Mouse (Mus musculus): ENCODE results near the gene Snap29. TPM values are rescaled to one million over a fixed set of nuclear protein-coding genes. Genes with fewer than 3 reads are reported as not detected.

Gene Snap29
- total RNA-seq, 2 experiments from 2014 or later, result 18.4 to 25.0 TPM

- no peak for DNase-seq
- Histone ChIP-seq H3K27ac (no peak overlapping the region), H3K4me3 (no peak overlapping the region)
- peak; percentile 64 for TF ChIP-seq CTCF (IDR thresholded peaks at IDR 0.05)
- intact Hi-C loops (cut with DNase I), result no loop called here
Observed at GRCm38 (mm10) chr16:17432576-17432975, 26.8 kb downstream of the Snap29 start.

- intact Hi-C loops (cut with DNase I), result no loop called here
- TF ChIP-seq CTCF (IDR thresholded peaks at IDR 0.05), result no peak
- Histone ChIP-seq H3K4me3 (peak within 1 kb of the TSS; percentile 75), H3K27ac (peak within 1 kb of the TSS; percentile 94)
- peak; percentile 99 for DNase-seq
Observed at GRCm38 (mm10) chr16:17451541-17452372, 46.0 kb downstream of the Snap29 start, which contains the start of gene Crkl. TSS of gene Crkl (plus strand) at chr16:17451987.

- H3K27ac ChIP-seq, result peak overlapping the region; percentile 94
- no peak for TF ChIP-seq CTCF (IDR thresholded peaks at IDR 0.05)
- no peak for DNase-seq
- H3K4me3 ChIP-seq, result peak overlapping the region; percentile 75
- intact Hi-C loops (cut with DNase I), result no loop called here
Observed at GRCm38 (mm10) chr16:17452373-17452715, 46.6 kb downstream of the Snap29 start.

- DNase-seq, result no peak
- H3K4me3 ChIP-seq, result no peak overlapping the region
- intact Hi-C loops (cut with DNase I), result no loop called here
- no peak for TF ChIP-seq CTCF (IDR thresholded peaks at IDR 0.05)
- H3K27ac ChIP-seq, result no peak overlapping the region
Observed at GRCm38 (mm10) chr16:17456901-17457300, 51.1 kb downstream of the Snap29 start.

- Histone ChIP-seq H3K4me3 (no peak overlapping the region), H3K27ac (no peak overlapping the region)
- intact Hi-C loops (cut with DNase I), result no loop called here
- TF ChIP-seq CTCF (IDR thresholded peaks at IDR 0.05), result peak; percentile 56
- no peak for DNase-seq
Observed at GRCm38 (mm10) chr16:17460254-17460653, 54.5 kb downstream of the Snap29 start.

- peak overlapping the region; percentile 49 for H3K27ac ChIP-seq
- no peak for DNase-seq
- intact Hi-C loops (cut with DNase I), result no loop called here
- no peak for TF ChIP-seq CTCF (IDR thresholded peaks at IDR 0.05)
- no peak overlapping the region for H3K4me3 ChIP-seq
Observed at GRCm38 (mm10) chr16:17461596-17461995, 55.8 kb downstream of the Snap29 start.

- intact Hi-C loops (cut with DNase I), result no loop called here
- no peak overlapping the region for H3K4me3 ChIP-seq
- no peak for DNase-seq
- no peak for TF ChIP-seq CTCF (IDR thresholded peaks at IDR 0.05)
- no peak overlapping the region for H3K27ac ChIP-seq
Observed at GRCm38 (mm10) chr16:17463184-17463583, 57.4 kb downstream of the Snap29 start.

GRCm38 (mm10) chr16:17466875-17467663, 61.3 kb downstream of the Snap29 start:
- no peak for DNase-seq
- Histone ChIP-seq H3K4me3 (no peak overlapping the region), H3K27ac (no peak overlapping the region)
- intact Hi-C loops (cut with DNase I), result no loop called here
- no peak for TF ChIP-seq CTCF (IDR thresholded peaks at IDR 0.05)

GRCm38 (mm10) chr16:17472498-17472897, 66.7 kb downstream of the Snap29 start:
- DNase-seq, result no peak
- Histone ChIP-seq H3K27ac (no peak overlapping the region), H3K4me3 (no peak overlapping the region)
- intact Hi-C loops (cut with DNase I), result loop anchor here (5.0 kb wide), 1 partner anchor 60 kb away; the partner anchor contains the start of gene Thap7
- no peak for TF ChIP-seq CTCF (IDR thresholded peaks at IDR 0.05)

- intact Hi-C loops (cut with DNase I), result loop anchor here (5.0 kb wide), 1 partner anchor 58 kb away; the partner anchor contains the start of gene Thap7
- no peak for DNase-seq
- Histone ChIP-seq H3K4me3 (no peak overlapping the region), H3K27ac (no peak overlapping the region; the same call in 1 of the 2 replicates)
- peak; percentile 77 for TF ChIP-seq CTCF (IDR thresholded peaks at IDR 0.05)
Observed at GRCm38 (mm10) chr16:17474091-17474490, 68.3 kb downstream of the Snap29 start.

- no peak for DNase-seq
- intact Hi-C loops (cut with DNase I), result loop anchor here (5.0 kb wide), 1 partner anchor 58 kb away; the partner anchor contains the start of gene Thap7
- TF ChIP-seq CTCF (IDR thresholded peaks at IDR 0.05), result no peak
- Histone ChIP-seq H3K27ac (no peak overlapping the region), H3K4me3 (no peak overlapping the region)
Observed at GRCm38 (mm10) chr16:17474761-17475160, 69.0 kb downstream of the Snap29 start.

- intact Hi-C loops (cut with DNase I), result no loop called here
- DNase-seq, result no peak
- no peak overlapping the region for H3K4me3 ChIP-seq
- no peak for TF ChIP-seq CTCF (IDR thresholded peaks at IDR 0.05)
- no peak overlapping the region for H3K27ac ChIP-seq
Observed at GRCm38 (mm10) chr16:17475326-17475725, 69.5 kb downstream of the Snap29 start.
